Mouse (Mus musculus) CH12.LX (cell line): ENCODE data around the gene Tmc3.

Source experiments
- CTCF ChIP-seq, 2 experiments: IDR thresholded peaks in 1 of 2; conservative IDR thresholded peaks in 1 of 2; 2 replicates each; pipeline ENCODE4 v1.5.1; 2011 to 2012; ENCODE audit warnings: low read depth in 2 of 2, low read length in 2 of 2, improper control_type of control experiment in 1 of 2, inconsistent platforms in 1 of 2, mild to moderate bottlenecking in 1 of 2, moderate library complexity in 1 of 2
- EP300 ChIP-seq: IDR thresholded peaks from 2 replicates; pipeline ENCODE4 v1.6.1; 2011; ENCODE audit warnings: low read length, improper control_type of control experiment
- HCFC1 ChIP-seq: IDR thresholded peaks from 2 replicates; pipeline ENCODE4 v1.6.1; 2012; ENCODE audit warnings: low read depth, mild to moderate bottlenecking, inconsistent platforms, low read length, improper control_type of control experiment
- MAX ChIP-seq: IDR thresholded peaks from 2 replicates; pipeline ENCODE4 v1.6.1; 2011; ENCODE audit warnings: low read length, improper control_type of control experiment
- MAZ ChIP-seq: IDR thresholded peaks from 2 replicates; pipeline ENCODE4 v1.6.1; 2012; ENCODE audit warnings: low read depth, mild to moderate bottlenecking, inconsistent platforms, low read length, improper control_type of control experiment, moderate library complexity
- NELFE ChIP-seq: IDR thresholded peaks from 2 replicates; pipeline ENCODE4 v1.6.1; 2011; ENCODE audit warnings: low read depth, low read length, improper control_type of control experiment
- POLR2A ChIP-seq: IDR thresholded peaks from 2 replicates; pipeline ENCODE4 v1.6.1; 2011; ENCODE audit warnings: low read depth, mild to moderate bottlenecking, improper control_type of control experiment, low read length
- POLR2AphosphoS2 ChIP-seq: IDR thresholded peaks from 2 replicates; pipeline ENCODE4 v1.6.1; 2011; ENCODE audit warnings: low read depth, low read length, improper control_type of control experiment
- USF1 ChIP-seq: IDR thresholded peaks from 2 replicates; pipeline ENCODE4 v1.6.1; 2014; ENCODE audit warnings: low read depth, mild to moderate bottlenecking, inconsistent platforms, low read length, improper control_type of control experiment
- ZC3H11A ChIP-seq: IDR thresholded peaks from 2 replicates; pipeline ENCODE4 v1.6.1; 2012; ENCODE audit warnings: low read depth, mild to moderate bottlenecking, inconsistent platforms, low read length, improper control_type of control experiment

- TF ChIP-seq POLR2A, result no peak
- no peak for TF ChIP-seq CTCF (conservative IDR thresholded peaks at IDR 0.05 in 1 of 2, IDR thresholded peaks at IDR 0.05 in 1 of 2; ENCODE audit: low read depth in 2 of 2, low read length in 2 of 2)
- TF ChIP-seq MAZ, result no peak
- no peak for TF ChIP-seq POLR2AphosphoS2
- no peak for TF ChIP-seq MAX
- TF ChIP-seq EP300, result no peak
- TF ChIP-seq ZC3H11A, result no peak
- no peak for TF ChIP-seq USF1
- TF ChIP-seq NELFE, result no peak
- no peak for TF ChIP-seq HCFC1
These were observed 20.0 kb upstream of the Tmc3 start for GRCm38 (mm10) chr7:83564635-83565291.
